Mouse (Mus musculus): ENCODE results near the gene Gm45062. TPM values are rescaled to one million over a fixed set of nuclear protein-coding genes. Genes with fewer than 3 reads are reported as not detected.

The Gm45062 gene
- total and polyA plus RNA-seq, 3 experiments, result 2.2 to 3.6 TPM; not detected in 1

DNA sequence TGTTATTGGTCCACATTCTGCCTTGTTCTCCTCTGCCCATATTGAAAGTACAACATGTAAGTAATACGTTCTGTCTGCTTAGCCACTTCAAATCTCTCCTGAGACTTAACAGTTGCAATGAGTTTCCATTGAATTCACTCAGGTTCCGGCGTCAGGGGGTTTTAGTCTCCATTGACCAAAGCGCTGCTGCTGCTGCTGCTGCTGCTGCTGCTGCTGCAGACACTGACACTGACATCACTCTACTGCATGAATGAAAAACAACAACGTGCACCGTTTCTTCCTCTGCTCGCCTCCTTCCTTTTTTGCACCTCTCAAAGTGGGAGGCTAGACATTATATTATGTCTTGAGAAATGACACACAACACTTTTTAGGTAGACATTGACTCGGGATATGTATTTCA, 253.2 kb downstream of the Gm45062 start:
- TF ChIP-seq ETS1 (IDR thresholded peaks at IDR 0.05; ENCODE audit: low read depth, low read length), result 0 out of 2 replicates have a peak, but pooled peaks have one; percentile 6
- TF ChIP-seq POLR2A (IDR thresholded peaks at IDR 0.05; ENCODE audit: control insufficient read depth in 1 of 2, insufficient read depth in 1 of 2, low read depth in 1 of 2, low read length in 2 of 2, poor library complexity in 1 of 2), result no peak
- TF ChIP-seq NELFE (IDR thresholded peaks at IDR 0.05; ENCODE audit: low read depth, low read length), result 0 out of 2 replicates have a peak, but pooled peaks have one; percentile 9
- TF ChIP-seq MAZ (IDR thresholded peaks at IDR 0.05; ENCODE audit: low read depth, low read length), result no peak
- TF ChIP-seq MAFK (IDR thresholded peaks at IDR 0.05; ENCODE audit: borderline replicate concordance, low read depth, low read length), result no peak
- Histone ChIP-seq H3K79me2 (ENCODE audit: control insufficient read depth, insufficient read depth, low read length, poor library complexity) (peaks cover 27% of the 10 kb centered on the region), H3K27ac (ENCODE audit: control insufficient read depth, low read depth, low read length) (no peak overlapping the region), H3K36me3 (ENCODE audit: control insufficient read depth in 1 of 2, insufficient read depth in 2 of 2, low read length in 2 of 2) (peaks cover 0 to 24% of the 10 kb centered on the region in 2 experiments; a peak in 2 of 4 replicates), H3K4me3 (ENCODE audit: control insufficient read depth in 1 of 2, insufficient read depth in 1 of 2, low read depth in 2 of 2, low read length in 2 of 2) (peak overlapping the region in 1 of 2 experiments; percentile 20; a peak in 1 of 4 replicates), H3K27me3 (ENCODE audit: control insufficient read depth in 1 of 2, insufficient read depth in 2 of 2, low read length in 2 of 2) (no peaks in the 10 kb centered on the region), H3K4me1 (ENCODE audit: control insufficient read depth in 1 of 2, insufficient read depth in 2 of 2, low read length in 2 of 2) (peaks cover 6 to 12% of the 10 kb centered on the region in 2 experiments), H3K9me3 (replicated peaks; ENCODE audit: insufficient read depth, low read length) (no peaks in the 10 kb centered on the region), H3K9ac (ENCODE audit: control insufficient read depth, low read depth, low read length, poor library complexity, severe bottlenecking) (no peak overlapping the region)
- no peak for DNase-seq (ENCODE audit: low read depth, low spot score)

- Histone ChIP-seq H3K4me3 (ENCODE audit: control insufficient read depth in 1 of 2, insufficient read depth in 1 of 2, low read depth in 2 of 2, low read length in 2 of 2) (no peak overlapping the region), H3K79me2 (ENCODE audit: control insufficient read depth, insufficient read depth, low read length, poor library complexity) (peaks cover 7% of the 10 kb centered on the region), H3K27me3 (ENCODE audit: control insufficient read depth in 1 of 2, insufficient read depth in 2 of 2, low read length in 2 of 2) (no peaks in the 10 kb centered on the region), H3K4me1 (ENCODE audit: control insufficient read depth in 1 of 2, insufficient read depth in 2 of 2, low read length in 2 of 2) (peaks cover 3 to 10% of the 10 kb centered on the region in 2 experiments), H3K9me3 (replicated peaks; ENCODE audit: insufficient read depth, low read length) (no peaks in the 10 kb centered on the region), H3K27ac (ENCODE audit: control insufficient read depth, low read depth, low read length) (no peak overlapping the region), H3K36me3 (ENCODE audit: control insufficient read depth in 1 of 2, insufficient read depth in 2 of 2, low read length in 2 of 2) (peaks cover 0 to 15% of the 10 kb centered on the region in 2 experiments; a peak in 3 of 4 replicates), H3K9ac (ENCODE audit: control insufficient read depth, low read depth, low read length, poor library complexity, severe bottlenecking) (no peak overlapping the region)
- TF ChIP-seq ZC3H11A (IDR thresholded peaks at IDR 0.05; ENCODE audit: low read depth, low read length) (no peak), RCOR1 (IDR thresholded peaks at IDR 0.05; ENCODE audit: low read depth, low read length) (no peak)
- no peak for DNase-seq (ENCODE audit: low read depth, low spot score)
Observed at GRCm38 (mm10) chr6:8519687-8520086, 260.4 kb downstream of the Gm45062 start.

DNA sequence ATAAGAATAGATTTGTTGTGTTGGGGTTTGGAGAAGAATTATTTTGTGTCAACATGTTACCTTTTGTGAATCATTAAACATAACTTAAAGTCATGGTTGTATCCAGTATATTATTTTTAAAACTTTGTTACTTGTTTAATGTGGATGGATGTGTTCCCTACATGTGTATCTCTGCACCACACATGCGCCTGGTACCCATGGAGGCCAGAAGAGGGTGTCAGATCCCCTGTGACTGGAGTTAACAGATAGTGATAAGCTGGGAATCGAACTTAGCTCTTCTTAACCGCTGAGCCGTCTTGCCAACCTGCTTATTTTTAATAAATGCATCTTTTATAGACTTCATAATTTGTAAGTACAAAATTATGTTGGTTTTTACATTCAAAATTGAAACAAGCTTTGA, 262.0 kb downstream of the Gm45062 start:
- TF ChIP-seq NELFE (IDR thresholded peaks at IDR 0.05; ENCODE audit: low read depth, low read length) (no peak), TAL1 (IDR thresholded peaks at IDR 0.05; ENCODE audit: low read length) (peak; percentile 42), SMC3 (IDR thresholded peaks at IDR 0.05; ENCODE audit: low read depth, low read length) (no peak), TCF12 (IDR thresholded peaks at IDR 0.05; ENCODE audit: low read depth, low read length) (peak; percentile 21; the same call in 1 of the 2 replicates), GATA1 (IDR thresholded peaks at IDR 0.05; ENCODE audit: low read depth, low read length) (0 out of 2 replicates have a peak, but pooled peaks have one; percentile 10), CTCF (IDR thresholded peaks at IDR 0.05 in 2 of 3, conservative IDR thresholded peaks at IDR 0.05 in 1 of 3; ENCODE audit: control insufficient read depth in 1 of 3, insufficient read depth in 1 of 3, low read depth in 2 of 3, low read length in 3 of 3, poor library complexity in 1 of 3, severe bottlenecking in 1 of 3) (peak in 1 of 3 experiments; percentile 2; a peak in 1 of 6 replicates), EP300 (IDR thresholded peaks at IDR 0.05; ENCODE audit: low read depth in 1 of 2, low read length in 2 of 2) (peak in 1 of 2 experiments; percentile 37; a peak in 2 of 4 replicates)
- Histone ChIP-seq H3K9ac (ENCODE audit: control insufficient read depth, low read depth, low read length, poor library complexity, severe bottlenecking) (no peak overlapping the region), H3K36me3 (ENCODE audit: control insufficient read depth in 1 of 2, insufficient read depth in 2 of 2, low read length in 2 of 2) (peaks cover 0 to 13% of the 10 kb centered on the region in 2 experiments; a peak in 3 of 4 replicates), H3K27me3 (ENCODE audit: control insufficient read depth in 1 of 2, insufficient read depth in 2 of 2, low read length in 2 of 2) (no peaks in the 10 kb centered on the region), H3K9me3 (replicated peaks; ENCODE audit: insufficient read depth, low read length) (no peaks in the 10 kb centered on the region), H3K4me1 (ENCODE audit: control insufficient read depth in 1 of 2, insufficient read depth in 2 of 2, low read length in 2 of 2) (peaks cover 3 to 10% of the 10 kb centered on the region in 2 experiments), H3K27ac (ENCODE audit: control insufficient read depth, low read depth, low read length) (no peak overlapping the region), H3K79me2 (ENCODE audit: control insufficient read depth, insufficient read depth, low read length, poor library complexity) (peaks cover 3% of the 10 kb centered on the region), H3K4me3 (ENCODE audit: control insufficient read depth in 1 of 2, insufficient read depth in 1 of 2, low read depth in 2 of 2, low read length in 2 of 2) (no peak overlapping the region)
- DNase-seq (ENCODE audit: low read depth, low spot score), result peak; percentile 36
